In the genomic region with DNA sequence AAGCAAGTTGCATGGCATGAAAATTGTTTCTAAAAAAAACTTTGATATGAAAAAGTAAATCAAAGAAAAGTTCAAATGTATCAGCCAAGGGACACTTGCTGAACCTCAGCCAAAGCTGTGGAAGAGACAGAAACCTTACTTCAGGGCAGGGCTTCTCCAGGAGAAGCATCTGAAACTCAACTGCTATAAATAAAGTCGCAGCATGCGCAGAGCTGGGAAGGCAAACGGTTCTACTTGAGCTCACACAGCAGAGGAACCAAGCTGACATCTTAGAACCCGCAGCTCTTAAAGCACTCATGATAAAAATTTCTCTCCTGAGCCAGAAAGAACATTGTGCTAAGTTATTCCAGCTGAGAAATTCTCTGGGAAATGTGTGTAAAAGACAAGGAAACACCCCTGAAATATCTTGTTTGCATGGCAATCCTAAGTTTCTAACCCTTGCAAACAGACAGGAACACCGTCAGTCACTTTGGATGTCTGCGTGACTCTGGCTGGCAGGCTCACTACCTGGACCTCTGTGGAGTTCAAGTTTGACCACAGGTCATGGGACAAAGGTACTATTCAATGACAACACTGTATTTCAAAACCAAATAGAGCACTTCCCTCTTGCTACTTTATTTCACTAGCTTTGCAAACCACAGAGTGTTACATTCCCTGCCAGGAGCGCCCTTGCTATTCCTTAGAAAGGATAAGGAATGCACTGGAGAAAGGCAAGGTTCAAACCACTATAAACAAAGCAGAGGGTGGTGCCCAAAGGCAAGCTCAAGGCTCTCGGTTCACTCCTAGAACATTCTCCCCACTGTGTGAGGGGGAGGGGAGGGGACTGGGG, we compare ENCODE assay signal across 7 mouse cellular contexts. TPM values are rescaled to one million over a fixed set of nuclear protein-coding genes. Genes with fewer than 3 reads are reported as not detected.
DNase-seq lines count a peak whose midpoint lies in the region; ATAC-seq and TF ChIP-seq lines count a peak whose summit lies in the region.

No protein-coding gene starts in this region.

- ATAC-seq in kidney, embryonic 14.5 days (ENCODE audit: low FRiP score, low TSS enrichment), result no peak
- ATAC-seq in heart, embryonic 14.5 days (ENCODE audit: insufficient number of reproducible peaks, insufficient read depth, low FRiP score, low read depth), result no peak
- ATAC-seq in activated CD4-positive, CD25-positive, alpha-beta regulatory T cell, adult 4 months, result no peak

- DNase-seq in kidney, adult 18-20 months, result peak; percentile 41
- DNase-seq in ZHBTc4 (ENCODE audit: low read depth, low spot score), result peak; percentile 77
- no peak for DNase-seq in embryo, embryonic 10 days (ENCODE audit: low spot score)

- 0 out of 2 replicates have a peak, but pooled peaks cover 6% of the 10 kb centered on the region for H3K4me1 ChIP-seq in kidney, embryonic 14.5 days (ENCODE audit: control insufficient read depth, insufficient read depth, low read length)
- H3K4me1 ChIP-seq in heart, embryonic 14.5 days (ENCODE audit: control insufficient read depth in 2 of 2, insufficient read depth in 2 of 2, low read length in 2 of 2), result peaks cover 8 to 18% of the 10 kb centered on the region in 2 experiments

- no peak overlapping the region for H3K9ac ChIP-seq in kidney, embryonic 14.5 days (ENCODE audit: low read depth, low read length)
- H3K9ac ChIP-seq in heart, embryonic 14.5 days (ENCODE audit: low read length), result 0 out of 2 replicates have a peak overlapping the region, but pooled peaks have one; percentile 31

- H3K4me2 ChIP-seq in kidney, embryonic 14.5 days (replicated peaks; ENCODE audit: low read depth, low read length), result no peak overlapping the region
- peak overlapping the region; percentile 1 for H3K4me2 ChIP-seq in heart, embryonic 14.5 days (ENCODE audit: low read length)
- peak overlapping the region; percentile 10 for H3K4me2 ChIP-seq in myocyte (ENCODE audit: low read depth)

- WGBS in kidney, embryonic 14.5 days, result 48% methylated on average over 8 of the region's 8 CpGs
- WGBS in heart, embryonic 14.5 days, result 42% methylated on average over 8 of the region's 8 CpGs

- H3K79me2 ChIP-seq in myocyte (ENCODE audit: control insufficient read depth, insufficient read depth), result peaks cover 3% of the 10 kb centered on the region

- H3K4me3 ChIP-seq in kidney, embryonic 14.5 days (ENCODE audit: low read length), result no peak overlapping the region
- H3K4me3 ChIP-seq in heart, embryonic 14.5 days (ENCODE audit: control insufficient read depth in 1 of 2, insufficient read depth in 1 of 2, low read depth in 1 of 2, low read length in 2 of 2), result no peak overlapping the region
- no peak overlapping the region for H3K4me3 ChIP-seq in myocyte

- no peak overlapping the region for H3K27ac ChIP-seq in kidney, embryonic 14.5 days (ENCODE audit: low read depth, low read length)
- H3K27ac ChIP-seq in heart, embryonic 14.5 days (replicated peaks in 1 of 2; ENCODE audit: control insufficient read depth in 1 of 2, insufficient read depth in 1 of 2, low read depth in 2 of 2, low read length in 2 of 2), result peak overlapping the region; percentile 20 to 54; a peak in 1 of 4 replicates

- no peaks in the 10 kb centered on the region for H3K36me3 ChIP-seq in kidney, embryonic 14.5 days (ENCODE audit: control insufficient read depth, insufficient read depth, low read length)
- no peaks in the 10 kb centered on the region for H3K36me3 ChIP-seq in heart, embryonic 14.5 days (ENCODE audit: control insufficient read depth, insufficient read depth, low read length)
- no peaks in the 10 kb centered on the region for H3K36me3 ChIP-seq in myocyte (ENCODE audit: control insufficient read depth, insufficient read depth)

- no peak for TF ChIP-seq POLR2A in myocyte (IDR thresholded peaks at IDR 0.05; ENCODE audit: insufficient read length, low read depth)

- H3K9me3 ChIP-seq in kidney, embryonic 14.5 days (ENCODE audit: control insufficient read depth, low read length), result no peaks in the 10 kb centered on the region
- H3K9me3 ChIP-seq in heart, embryonic 14.5 days (ENCODE audit: control insufficient read depth, low read length), result no peaks in the 10 kb centered on the region

- no peaks in the 10 kb centered on the region for H3K27me3 ChIP-seq in kidney, embryonic 14.5 days (ENCODE audit: control insufficient read depth, insufficient read depth, low read length)
- no peaks in the 10 kb centered on the region for H3K27me3 ChIP-seq in heart, embryonic 14.5 days (ENCODE audit: control insufficient read depth, insufficient read depth, low read length)
- H3K27me3 ChIP-seq in myocyte (ENCODE audit: control insufficient read depth, insufficient read depth, insufficient read length), result no peaks in the 10 kb centered on the region

- no peak overlapping the region for H3ac ChIP-seq in myocyte (ENCODE audit: control insufficient read depth, insufficient read length)

TF ChIP-seq in myocyte, 11 proteins besides CTCF, POLR2A, EP300 and RAD21:
- TF ChIP-seq REST (IDR thresholded peaks at IDR 0.05; ENCODE audit: insufficient read depth, insufficient read length) (no peak), TCF12 (IDR thresholded peaks at IDR 0.05; ENCODE audit: insufficient read depth, poor library complexity, severe bottlenecking) (no peak), SRF (IDR thresholded peaks at IDR 0.05; ENCODE audit: control insufficient read depth, insufficient read length, low read depth) (no peak), USF1 (IDR thresholded peaks at IDR 0.05; ENCODE audit: low read depth) (no peak), MYOG (IDR thresholded peaks at IDR 0.05; ENCODE audit: control insufficient read depth in 1 of 3, insufficient read depth in 1 of 3, insufficient read length in 2 of 3, low read depth in 2 of 3) (no peak), MAX (IDR thresholded peaks at IDR 0.05; ENCODE audit: low read depth) (no peak), TCF3 (IDR thresholded peaks at IDR 0.05; ENCODE audit: insufficient read length, low read depth) (no peak), POLR2AphosphoS2 (IDR thresholded peaks at IDR 0.05; ENCODE audit: insufficient read length, low read depth) (no peak), MYOD1 (IDR thresholded peaks at IDR 0.05; ENCODE audit: control insufficient read depth in 1 of 3, insufficient read length in 2 of 3, low read depth in 2 of 3) (no peak), CEBPB (IDR thresholded peaks at IDR 0.05; ENCODE audit: insufficient read depth, poor library complexity, severe bottlenecking) (no peak), E2F4 (IDR thresholded peaks at IDR 0.05; ENCODE audit: insufficient read depth) (no peak)

RNA-seq across cellular contexts. Expression of a gene that starts 15.2 kb away (rescaled TPM):
- polyA plus RNA-seq in kidney, embryonic 14.5 days (2014; fragmentation: Nextera tagmentation; extraction: Ambion mirVana), result 1.1 and 1.3 TPM in 2 replicates
- polyA plus RNA-seq in heart, embryonic 14.5 days (2014; fragmentation: Nextera tagmentation; extraction: Ambion mirVana), result 1.5 and 1.8 TPM in 2 replicates
- 4.6 TPM for polyA plus RNA-seq in myocyte (2012; fragmentation: generic; extraction: Trizol)
- polyA plus RNA-seq in activated CD4-positive, CD25-positive, alpha-beta regulatory T cell, adult 4 months (2017; shearing (Covaris generic)), result under 1 TPM; 0.36 to 0.40 TPM
